Mouse (Mus musculus) hindbrain, embryonic 16.5 days (tissue): Measurements from ENCODE around the gene Tex36. TPM values are rescaled to one million over a fixed set of nuclear protein-coding genes. Genes with fewer than 3 reads are reported as not detected.
A peak's percentile ranks its signal among the peaks of the same experiment; 100 is the strongest.

ENCODE experiments used
- ATAC-seq: fragments of 200-750 bp; cut with Nextera tagmentation; 2 replicates; pipeline ENCODE4 v1.8.0; 2017; ENCODE audit warnings: moderate TSS enrichment, moderate library complexity
- H3K27ac ChIP-seq: fragments of 300-500 bp; sonication (generic); 2 replicates; pipeline ENCODE4 v1.5.1; 2014; ENCODE audit warnings: low read depth, mild to moderate bottlenecking, control low read depth, low read length, moderate library complexity
- H3K27me3 ChIP-seq: fragments of 300-500 bp; sonication (generic); replicated peaks from 2 replicates; pipeline ENCODE4 v1.6.1; 2014; ENCODE audit warnings: low read length; ENCODE audit not compliant: control insufficient read depth, insufficient read depth
- H3K36me3 ChIP-seq: fragments of 300-500 bp; sonication (generic); 2 replicates; pipeline ENCODE4 v1.6.1; 2014; ENCODE audit warnings: mild to moderate bottlenecking, low read length, moderate library complexity, mixed read lengths; ENCODE audit not compliant: control insufficient read depth, insufficient read depth
- H3K4me1 ChIP-seq: fragments of 300-500 bp; sonication (generic); 2 replicates; pipeline ENCODE4 v1.6.1; 2014; ENCODE audit warnings: low read depth, low read length; ENCODE audit not compliant: control insufficient read depth, insufficient read depth
- H3K4me2 ChIP-seq: fragments of 300-500 bp; sonication (generic); 2 replicates; pipeline ENCODE4 v1.6.1; 2014; ENCODE audit warnings: mild to moderate bottlenecking, low read length, control low read depth, moderate library complexity
- H3K4me3 ChIP-seq: fragments of 300-500 bp; sonication (generic); 2 replicates; pipeline ENCODE4 v1.5.1; 2014; ENCODE audit warnings: mild to moderate bottlenecking, low read length, control low read depth, moderate library complexity
- H3K9ac ChIP-seq: fragments of 300-500 bp; sonication (generic); 2 replicates; pipeline ENCODE4 v1.6.1; 2014; ENCODE audit warnings: low read depth, mild to moderate bottlenecking, control low read depth, low read length, moderate library complexity
- H3K9me3 ChIP-seq: fragments of 300-500 bp; sonication (generic); 2 replicates; pipeline ENCODE4 v1.6.1; 2014; ENCODE audit warnings: mild to moderate bottlenecking, low read length, moderate library complexity; ENCODE audit not compliant: control insufficient read depth
- WGBS: fragments of 180-500 bp; shearing (Covaris S2); extraction: QIAGEN DNeasy Blood & Tissue Kit; methylation state at CpG from one replicate; pipeline ENCODE4 v1.1.7; 2014; 5-methylcytosine and 5-hydroxymethylcytosine counted together
- polyA plus RNA-seq: library from polyadenylated mRNA; unstranded; fragments of >200 nt; fragmentation: Nextera tagmentation; extraction: Ambion mirVana; gene quantifications from 2 replicates; pipeline ENCODE4 v1.2.1, GENCODE M21; 2015

The Tex36 gene
- polyA plus RNA-seq = not detected in 2 replicates

GRCm38 (mm10) chr7:133602058-133602457 lies at the start of gene Tex36:
Tex36 (minus strand) TSS chr7:133602158.
- Histone ChIP-seq H3K27me3 (no peaks in the 10 kb centered on the region), H3K9ac (no peak within 1 kb of the TSS), H3K4me2 (no peak within 1 kb of the TSS), H3K9me3 (no peaks in the 10 kb centered on the region), H3K27ac (no peak within 1 kb of the TSS), H3K4me1 (no peaks in the 10 kb centered on the region), H3K36me3 (no peaks in the 10 kb centered on the region), H3K4me3 (no peak within 1 kb of the TSS)
- no peak for ATAC-seq
- 51% methylated on average over 2 of the region's 2 CpGs for WGBS

- no peaks in the 10 kb centered on the region for H3K4me1 ChIP-seq
- H3K9me3 ChIP-seq = no peaks in the 10 kb centered on the region
- ATAC-seq = no peak
- no peak overlapping the region for H3K4me2 ChIP-seq
- no peaks in the 10 kb centered on the region for H3K27me3 ChIP-seq
- WGBS = 92% methylated on average over 6 of the region's 6 CpGs
- H3K4me3 ChIP-seq = no peak overlapping the region
- no peak overlapping the region for H3K9ac ChIP-seq
- H3K36me3 ChIP-seq = peaks cover 44% of the 10 kb centered on the region
- H3K27ac ChIP-seq = no peak overlapping the region
Observed at GRCm38 (mm10) chr7:133645716-133646115, 43.8 kb upstream of the Tex36 start.

- Histone ChIP-seq H3K36me3 (peaks cover 32% of the 10 kb centered on the region), H3K9ac (no peak overlapping the region), H3K9me3 (no peaks in the 10 kb centered on the region), H3K27me3 (no peaks in the 10 kb centered on the region), H3K4me3 (no peak overlapping the region), H3K4me2 (peak overlapping the region; percentile 95), H3K27ac (no peak overlapping the region), H3K4me1 (peaks cover 11% of the 10 kb centered on the region)
- ATAC-seq = no peak
- WGBS = 90% methylated on average over 13 of the region's 13 CpGs
Observed at GRCm38 (mm10) chr7:133638821-133639220, 36.9 kb upstream of the Tex36 start.

GRCm38 (mm10) chr7:133638306-133638705 lies 36.3 kb upstream of the Tex36 start:
- WGBS = 13% methylated on average over 13 of the region's 13 CpGs
- no peak for ATAC-seq
- Histone ChIP-seq H3K4me2 (peak overlapping the region; percentile 95), H3K36me3 (peaks cover 29% of the 10 kb centered on the region), H3K4me1 (peaks cover 11% of the 10 kb centered on the region), H3K27ac (peak overlapping the region; percentile 84), H3K9me3 (no peaks in the 10 kb centered on the region), H3K4me3 (peak overlapping the region; percentile 93), H3K9ac (peak overlapping the region; percentile 93), H3K27me3 (no peaks in the 10 kb centered on the region)

GRCm38 (mm10) chr7:133637361-133638305 lies 35.7 kb upstream of the Tex36 start, which contains the start of gene Edrf1:
Edrf1 (plus strand) TSS chr7:133637543.
- Histone ChIP-seq H3K36me3 (peaks cover 22% of the 10 kb centered on the region), H3K4me2 (peak within 1 kb of the TSS; percentile 95), H3K27me3 (no peaks in the 10 kb centered on the region), H3K4me3 (peak within 1 kb of the TSS; percentile 93), H3K9ac (peak within 1 kb of the TSS; percentile 93), H3K9me3 (no peaks in the 10 kb centered on the region), H3K27ac (peak within 1 kb of the TSS; percentile 90), H3K4me1 (peaks cover 11% of the 10 kb centered on the region)
- ATAC-seq = peak; percentile 98
- WGBS = under 1% methylated on average over 65 of the region's 81 CpGs

GRCm38 (mm10) chr7:133636738-133637352 lies 34.9 kb upstream of the Tex36 start:
- Histone ChIP-seq H3K4me1 (peaks cover 11% of the 10 kb centered on the region), H3K9ac (peak overlapping the region; percentile 86), H3K27me3 (no peaks in the 10 kb centered on the region), H3K36me3 (peaks cover 14% of the 10 kb centered on the region), H3K4me3 (peak overlapping the region; percentile 93), H3K27ac (peak overlapping the region; percentile 90), H3K4me2 (peak overlapping the region; percentile 72), H3K9me3 (no peaks in the 10 kb centered on the region)
- ATAC-seq = no peak; the same call in 1 of the 2 replicates
- WGBS = 2% methylated on average over 21 of the region's 21 CpGs

- no peak overlapping the region for H3K4me3 ChIP-seq
- H3K27me3 ChIP-seq = no peaks in the 10 kb centered on the region
- no peak overlapping the region for H3K27ac ChIP-seq
- H3K9ac ChIP-seq = no peak overlapping the region
- WGBS = 58% methylated on average over 10 of the region's 12 CpGs
- ATAC-seq = no peak
- H3K9me3 ChIP-seq = no peaks in the 10 kb centered on the region
- peaks cover 3% of the 10 kb centered on the region; the same call in 1 of the 2 replicates for H3K36me3 ChIP-seq
- no peak overlapping the region for H3K4me2 ChIP-seq
- peaks cover 11% of the 10 kb centered on the region for H3K4me1 ChIP-seq
Observed at GRCm38 (mm10) chr7:133634932-133635650, 33.1 kb upstream of the Tex36 start.

GRCm38 (mm10) chr7:133632476-133632875 lies 30.5 kb upstream of the Tex36 start:
- H3K9me3 ChIP-seq = no peaks in the 10 kb centered on the region
- no peak overlapping the region for H3K4me3 ChIP-seq
- no peaks in the 10 kb centered on the region for H3K36me3 ChIP-seq
- no peak overlapping the region for H3K4me2 ChIP-seq
- 20% methylated on average over 2 of the region's 2 CpGs for WGBS
- H3K4me1 ChIP-seq = peaks cover 2% of the 10 kb centered on the region; the same call in 1 of the 2 replicates
- H3K9ac ChIP-seq = no peak overlapping the region
- H3K27me3 ChIP-seq = no peaks in the 10 kb centered on the region
- H3K27ac ChIP-seq = no peak overlapping the region
- no peak for ATAC-seq
